Mouse (Mus musculus) adrenal gland, adult 10 weeks (tissue): ENCODE data around the gene Ppip5k1. TPM values are rescaled to one million over a fixed set of nuclear protein-coding genes. Genes with fewer than 3 reads are reported as not detected.

Experiments
- polyA plus RNA-seq: library from polyadenylated mRNA; stranded (reverse); fragments of 350-450 nt; fragmentation: Illumina TruSeq; extraction: RNeasy Lipid Tissue Mini Kit (QIAGEN cat#74804); gene quantifications from one replicate; pipeline ENCODE4 v1.2.3, GENCODE M21; 2014; ENCODE audit warnings: low read depth, low replicate concordance

The Ppip5k1 gene
- polyA plus RNA-seq, result 9.6 TPM

GRCm38 (mm10) chr2:121354820-121355592 lies at the start of gene Ppip5k1:
Ppip5k1 (minus strand) TSS chr2:121355396.

DNA sequence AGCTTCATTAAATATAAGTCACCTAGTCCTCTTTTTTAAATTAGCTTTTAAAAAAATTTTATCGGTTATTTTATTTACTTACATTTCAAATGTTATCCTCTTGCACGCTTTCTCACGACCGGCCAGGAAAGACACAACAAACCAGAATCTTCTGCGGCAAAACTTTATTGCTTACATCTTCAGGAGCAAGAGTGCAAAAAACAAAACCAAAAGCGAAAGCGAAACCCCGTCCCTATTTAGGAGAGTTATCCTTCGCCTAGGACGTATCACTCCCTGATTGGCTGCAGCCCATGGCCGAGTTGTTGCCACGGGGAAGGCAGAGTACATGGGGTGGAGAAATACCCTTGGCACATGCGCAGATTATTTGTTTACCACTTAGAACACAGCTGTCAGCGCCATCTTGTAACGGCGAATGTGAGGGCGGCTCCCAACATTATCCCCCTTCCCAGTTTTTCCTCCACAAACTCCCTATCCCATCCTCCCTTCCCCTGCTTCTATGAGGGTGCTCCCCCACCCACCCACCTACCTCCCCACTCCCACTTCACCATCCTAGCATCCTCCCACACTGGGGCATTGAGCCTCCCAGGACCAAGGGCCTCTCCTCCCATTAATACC lies 31.9 kb upstream of the Ppip5k1 start, which contains the start of gene Strc:
Strc (minus strand) TSS at position 208 of the 615 bp plus-strand sequence.

DNA sequence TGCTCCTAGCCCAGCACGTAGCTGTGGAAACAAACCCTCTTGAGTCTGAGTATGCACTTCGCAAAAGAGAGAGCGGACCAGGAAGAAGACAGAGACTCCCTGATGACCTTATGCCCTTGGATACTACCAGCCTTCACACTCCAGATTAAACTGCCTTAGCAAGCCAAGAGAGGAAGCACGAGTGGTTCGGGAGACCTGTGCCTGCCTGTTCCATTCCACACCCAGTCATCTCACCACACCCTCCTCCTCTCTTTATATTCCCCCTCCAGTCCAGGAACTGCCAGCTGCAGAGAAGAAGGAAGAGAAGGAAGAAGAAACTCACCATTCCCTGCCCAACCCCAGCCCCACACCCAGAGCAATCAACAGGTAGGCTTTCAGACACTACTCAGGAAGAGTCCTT lies 2.3 kb upstream of the Ppip5k1 start, which contains the start of gene Ckmt1:
Ckmt1 (plus strand) TSS at position 221 of the 400 bp plus-strand sequence.

GRCm38 (mm10) chr2:121288901-121289729 lies 66.1 kb downstream of the Ppip5k1 start, which contains the start of gene Map1a:
Map1a (plus strand) TSS chr2:121289600.

GRCm38 (mm10) chr2:121271236-121271927 lies 83.8 kb downstream of the Ppip5k1 start, which contains the start of gene Trp53bp1:
Trp53bp1 (minus strand) TSS chr2:121271407.

Other genes with a start within 250 kb of the Ppip5k1 start
- not detected for gene Tgm7, start 245.6 kb downstream of the Ppip5k1 start, polyA plus RNA-seq
- gene Adal, start 215.0 kb downstream of the Ppip5k1 start, polyA plus RNA-seq, result 60.3 TPM
- 4.4 TPM for gene Lcmt2, start 214.7 kb downstream of the Ppip5k1 start, polyA plus RNA-seq
- 101 TPM for gene Tubgcp4, start 184.7 kb downstream of the Ppip5k1 start, polyA plus RNA-seq
- 31.6 TPM for gene Zscan29, start 184.3 kb downstream of the Ppip5k1 start, polyA plus RNA-seq
- 25.2 TPM for gene Trp53bp1, start 84.0 kb downstream of the Ppip5k1 start, polyA plus RNA-seq
- 1.2 TPM for gene Map1a, start 65.8 kb downstream of the Ppip5k1 start, polyA plus RNA-seq
- 1.8 TPM for gene Ckmt1, start 2.3 kb upstream of the Ppip5k1 start, polyA plus RNA-seq
- gene Strc, start 31.8 kb upstream of the Ppip5k1 start, polyA plus RNA-seq, result not detected
- gene Pdia3, start 58.4 kb upstream of the Ppip5k1 start, polyA plus RNA-seq, result 1,612 TPM
- gene Catsper2, start 58.4 kb upstream of the Ppip5k1 start, polyA plus RNA-seq, result 1.4 TPM
- gene Ell3, start 88.9 kb upstream of the Ppip5k1 start, polyA plus RNA-seq, result 0.82 TPM
- gene Serf2, start 93.8 kb upstream of the Ppip5k1 start, polyA plus RNA-seq, result 98.5 TPM
- 45.5 TPM for gene Hypk, start 97.9 kb upstream of the Ppip5k1 start, polyA plus RNA-seq
- gene Serinc4, start 101.4 kb upstream of the Ppip5k1 start, polyA plus RNA-seq, result not detected
- 80.1 TPM for gene Mfap1b, start 118.7 kb upstream of the Ppip5k1 start, polyA plus RNA-seq
- 93.0 TPM for gene Mfap1a, start 151.3 kb upstream of the Ppip5k1 start, polyA plus RNA-seq
- 6.3 TPM for gene Wdr76, start 151.3 kb upstream of the Ppip5k1 start, polyA plus RNA-seq